In genomic region chr17:65071114-65071513, GRCm38 (mm10) we compare ENCODE assay signal across 10 mouse cellular contexts.
A peak's percentile ranks its signal among the peaks of the same experiment; 100 is the strongest.
DNase-seq lines count a peak whose midpoint lies in the region; ATAC-seq and TF ChIP-seq lines count a peak whose summit lies in the region.
"Had no signal": no experiment of that assay in that cellular context is flagged by ENCODE, and none has a peak within 500 bp of the region (broad histone marks: within the 10 kb centered on the region; RNA-seq: fewer than 3 reads in every experiment).

No protein-coding gene starts in this region.

- ATAC-seq in inflammation-experienced regulatory T-cells, adult 6 months: no peak

- peak; percentile 22 for DNase-seq in adrenal gland, postnatal 10 days
- DNase-seq in adrenal gland, adult 18-20 months (ENCODE audit: low spot score in 2 of 2): no peak
- peak; percentile 5 for DNase-seq in kidney, postnatal 14 days
- no peak for DNase-seq in kidney, adult 11 months
- DNase-seq in MEL (ENCODE audit: low read depth, low spot score): no peak
- peak; percentile 12 for DNase-seq in gastrocnemius, postnatal 14 days
- DNase-seq in spleen, postnatal 10 days (ENCODE audit: low spot score in 2 of 2): no peak

- no peak overlapping the region for H3K9ac ChIP-seq in MEL (ENCODE audit: control insufficient read depth, low read depth, low read length, poor library complexity, severe bottlenecking)
- H3K9ac ChIP-seq: embryonic facial prominence, embryonic 13.5 days had no signal

- H3K4me1 ChIP-seq in MEL (ENCODE audit: control insufficient read depth in 1 of 2, insufficient read depth in 2 of 2, low read length in 2 of 2): no peaks in the 10 kb centered on the region
- H3K4me1 ChIP-seq: embryonic facial prominence, embryonic 13.5 days had no signal

- TF ChIP-seq CTCF in MEL (IDR thresholded peaks at IDR 0.05 in 2 of 3, conservative IDR thresholded peaks at IDR 0.05 in 1 of 3; ENCODE audit: control insufficient read depth in 1 of 3, insufficient read depth in 1 of 3, low read depth in 2 of 3, low read length in 3 of 3, poor library complexity in 1 of 3, severe bottlenecking in 1 of 3): peak in 2 of 3 experiments; percentile 4 to 8; a peak in 1 of 6 replicates

- no peak for TF ChIP-seq EP300 in MEL (IDR thresholded peaks at IDR 0.05; ENCODE audit: low read depth in 1 of 2, low read length in 2 of 2)

- no peak; the same call in 1 of the 2 replicates for TF ChIP-seq RAD21 in MEL (IDR thresholded peaks at IDR 0.05; ENCODE audit: low read depth, low read length)

- H3K27me3 ChIP-seq in MEL (ENCODE audit: control insufficient read depth in 1 of 2, insufficient read depth in 2 of 2, low read length in 2 of 2): no peaks in the 10 kb centered on the region
- H3K27me3 ChIP-seq: embryonic facial prominence, embryonic 13.5 days had no signal

- no peak overlapping the region for H3K27ac ChIP-seq in MEL (ENCODE audit: control insufficient read depth, low read depth, low read length)
- H3K27ac ChIP-seq: embryonic facial prominence, embryonic 13.5 days had no signal

- TF ChIP-seq POLR2A in MEL (IDR thresholded peaks at IDR 0.05; ENCODE audit: control insufficient read depth in 1 of 2, insufficient read depth in 1 of 2, low read depth in 1 of 2, low read length in 2 of 2, poor library complexity in 1 of 2): no peak

- no peaks in the 10 kb centered on the region for H3K9me3 ChIP-seq in MEL (replicated peaks; ENCODE audit: insufficient read depth, low read length)
- H3K9me3 ChIP-seq: embryonic facial prominence, embryonic 13.5 days had no signal

- intact Hi-C loops in gastrocnemius, postnatal 14 days (cut with DNase I; ENCODE audit: low total_unique reads): no loop called here

- no peaks in the 10 kb centered on the region for H3K36me3 ChIP-seq in MEL (ENCODE audit: control insufficient read depth in 1 of 2, insufficient read depth in 2 of 2, low read length in 2 of 2)
- H3K36me3 ChIP-seq: embryonic facial prominence, embryonic 13.5 days had no signal

- no peaks in the 10 kb centered on the region for H3K79me2 ChIP-seq in MEL (ENCODE audit: control insufficient read depth, insufficient read depth, low read length, poor library complexity)

- H3K4me3 ChIP-seq in MEL (ENCODE audit: control insufficient read depth in 1 of 2, insufficient read depth in 1 of 2, low read depth in 2 of 2, low read length in 2 of 2): no peak overlapping the region
- H3K4me3 ChIP-seq: embryonic facial prominence, embryonic 13.5 days; myocyte had no signal

TF ChIP-seq in MEL, 35 proteins besides CTCF, POLR2A, EP300 and RAD21:
- TF ChIP-seq SMC3 (IDR thresholded peaks at IDR 0.05; ENCODE audit: low read depth, low read length): 0 out of 2 replicates have a peak, but pooled peaks have one; percentile 17
- no peak for TF ChIP-seq MAX (IDR thresholded peaks at IDR 0.05; ENCODE audit: low read length)
TF ChIP-seq in MEL: peak in this region for 1.

Comparison
In these comparisons a context has a peak if more than half of its experiments do, and no peak if none do; other contexts are left out.
1. DNase-seq: peak in adrenal gland, postnatal 10 days (single experiment), kidney, postnatal 14 days (single experiment) and gastrocnemius, postnatal 14 days (single experiment); none in adrenal gland, adult 18-20 months (0 of 2), kidney, adult 11 months (single experiment), MEL (single experiment) and spleen, postnatal 10 days (0 of 2).